Mouse (Mus musculus) bone marrow macrophage, adult 2 months (primary cell): ENCODE data around the gene Ess2.

ENCODE experiments used
- CTCF ChIP-seq: IDR thresholded peaks from 2 replicates; pipeline ENCODE4 v1.5.1; 2012; ENCODE audit warnings: low read depth, mild to moderate bottlenecking, low read length, moderate library complexity
- POLR2A ChIP-seq: IDR thresholded peaks from 2 replicates; pipeline ENCODE4 v1.6.1; 2012; ENCODE audit warnings: mild to moderate bottlenecking, low read depth, low read length, borderline replicate concordance

DNA sequence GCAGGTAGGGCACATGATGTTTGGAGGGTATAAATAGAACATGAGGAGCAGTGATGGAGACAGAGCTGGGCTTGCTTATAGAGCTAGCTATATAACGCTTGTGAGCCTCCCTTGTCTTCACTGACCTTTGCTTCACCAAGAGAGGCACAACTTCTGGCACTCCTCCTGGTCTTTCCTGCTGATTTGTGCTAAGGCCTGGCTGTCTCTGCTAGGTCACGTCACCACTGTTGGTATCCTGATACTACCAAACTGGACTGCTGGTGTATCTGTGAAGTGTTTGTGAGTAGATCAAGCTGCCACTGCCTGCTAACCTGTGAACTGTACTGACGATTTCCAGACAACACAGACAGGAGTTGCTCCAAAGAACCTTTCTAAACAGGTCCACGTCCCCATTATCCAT is 36.0 kb downstream of the Ess2 start:
- no peak for TF ChIP-seq CTCF
- TF ChIP-seq POLR2A, result no peak
